Mouse (Mus musculus) heart, postnatal 0 days (tissue): ENCODE measurements at regions not wholly inside any gene's neighbourhood (a gene's known extent, or its start where the extent isn't known, plus 50 kb on each side); places are given as distances from the start of the nearest gene placed in this dataset.

ENCODE experiments used
- CTCF ChIP-seq: IDR thresholded peaks from 2 replicates; pipeline ENCODE4 v1.5.1; 2016; ENCODE audit warnings: antibody characterized with exemption, control low read depth, low read depth
- EP300 ChIP-seq: IDR thresholded peaks from 2 replicates; pipeline ENCODE4 v1.6.1; 2016; ENCODE audit warnings: antibody characterized with exemption, low read depth

DNA sequence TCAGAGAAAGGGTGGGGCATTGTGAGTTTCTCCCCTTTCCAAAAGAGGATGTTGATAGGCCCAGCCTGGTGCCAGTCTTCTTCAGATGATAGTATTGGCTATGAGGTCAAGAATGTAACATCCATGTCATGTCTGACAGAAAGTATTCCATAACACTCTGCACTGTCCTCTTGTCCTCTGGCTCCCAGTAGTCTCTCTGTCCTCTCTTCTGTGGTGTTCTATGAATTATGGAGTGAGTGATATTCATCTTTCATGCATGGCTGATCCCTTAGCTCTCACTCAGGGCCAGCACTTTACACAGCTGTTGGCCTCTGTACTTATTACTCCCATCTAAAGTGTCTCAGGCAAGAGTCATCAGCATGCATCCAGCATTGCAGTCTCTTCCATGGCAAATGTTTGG, 319.9 kb upstream of the Rasgrp1 start:
- TF ChIP-seq CTCF (no peak), EP300 (no peak)
